Mouse (Mus musculus) cerebellum, adult 11-12 months (tissue): ENCODE measurements around the gene Spc25.

Source experiments
- DNase-seq: peaks from one replicate; pipeline ENCODE4 v3.0.0; 2022

Gene Spc25

DNA sequence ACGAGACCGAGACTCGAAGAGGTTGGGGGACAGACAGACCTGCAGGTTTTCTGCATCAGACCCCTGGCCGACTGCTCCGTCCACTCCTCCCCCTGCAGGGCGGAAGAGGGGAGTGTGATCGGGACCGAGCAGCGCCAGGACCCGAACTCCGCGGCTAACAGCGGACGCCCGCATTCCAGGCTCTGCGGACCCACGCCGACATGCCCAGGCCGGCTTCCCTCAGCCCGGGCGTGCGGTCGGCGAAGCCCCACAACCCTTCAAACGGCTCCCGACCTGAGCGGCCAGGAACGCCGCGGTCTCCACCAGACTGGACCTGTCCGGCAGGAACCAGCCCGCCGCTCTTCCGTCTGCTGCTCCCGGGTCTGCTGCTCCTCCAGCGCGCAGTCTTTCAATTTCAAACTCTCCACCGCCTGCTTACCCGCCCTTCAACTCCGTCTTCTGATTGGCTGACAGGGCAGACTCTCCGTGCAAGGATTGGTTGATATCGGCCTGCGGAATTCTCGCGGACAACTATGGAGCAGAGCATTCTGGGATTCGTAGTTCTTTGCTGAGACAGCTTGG lies at the start of gene Spc25:
Gene Spc25, minus strand, starts transcription at position 404 of the 561 bp plus-strand sequence.
- peak; percentile 85 for DNase-seq

DNA sequence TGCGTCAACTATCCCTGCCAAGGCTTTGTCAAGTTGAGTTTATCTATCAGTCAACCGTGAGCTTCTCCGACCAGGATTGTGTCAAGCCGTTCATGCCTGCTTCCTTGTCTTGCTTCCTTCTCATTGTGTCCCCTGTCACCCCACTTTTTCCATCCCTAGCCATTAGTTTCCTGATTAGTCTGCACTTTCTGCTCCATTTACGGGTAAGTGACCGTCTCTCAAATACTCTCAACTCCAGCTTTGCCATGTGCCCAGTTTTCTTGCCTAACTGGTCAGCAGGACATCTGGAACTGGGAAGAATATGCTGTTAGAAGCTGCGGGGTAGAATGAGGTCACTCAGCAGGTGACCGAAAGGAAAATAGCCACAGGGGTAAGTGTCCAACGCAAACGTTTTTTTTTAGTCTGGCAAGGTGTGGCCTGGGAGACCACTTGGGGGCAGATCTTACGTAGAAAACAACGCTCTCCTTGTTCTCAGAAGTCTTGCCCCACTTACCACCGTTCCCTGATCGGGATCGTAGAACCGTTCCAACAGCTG lies 42.3 kb upstream of the Spc25 start:
- peak; percentile 7 for DNase-seq

DNA sequence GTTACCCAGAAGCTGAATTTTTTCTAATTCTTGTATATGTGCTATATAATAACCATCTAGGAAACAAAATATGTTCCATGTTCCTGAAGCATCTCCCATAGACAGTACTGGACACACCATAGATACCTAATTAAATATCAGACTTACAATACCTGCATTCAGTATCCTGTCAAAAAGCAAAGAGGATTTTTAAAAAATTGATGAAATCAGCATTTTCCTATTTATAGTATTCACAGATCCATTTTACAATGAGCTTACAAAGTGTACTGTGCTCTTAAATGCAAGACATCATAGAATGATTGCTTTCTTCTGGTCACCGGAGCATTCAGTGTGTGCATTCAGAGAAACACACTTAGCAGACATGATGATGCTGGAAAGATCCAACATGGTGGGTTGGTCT lies 41.1 kb upstream of the Spc25 start:
- DNase-seq: no peak

DNA sequence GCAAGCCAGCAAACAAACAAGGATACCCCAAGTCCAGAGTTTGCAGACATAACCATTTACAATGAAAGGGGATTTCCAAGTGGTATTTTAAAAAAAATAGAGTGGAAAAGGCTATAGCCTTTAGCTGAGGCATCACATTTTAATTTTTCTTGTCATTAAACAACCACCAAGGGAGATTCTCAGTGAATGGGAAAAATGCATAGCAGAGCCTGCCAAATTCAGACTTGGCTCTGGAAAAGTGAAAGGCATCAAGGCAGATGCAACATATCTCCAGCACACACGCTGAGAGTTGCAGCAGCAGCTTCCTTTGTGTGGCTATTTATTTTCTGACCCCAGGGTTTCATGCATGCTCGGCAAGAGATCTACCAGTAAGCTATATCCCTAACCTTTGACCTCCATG lies 38.9 kb upstream of the Spc25 start:
- DNase-seq: no peak

DNA sequence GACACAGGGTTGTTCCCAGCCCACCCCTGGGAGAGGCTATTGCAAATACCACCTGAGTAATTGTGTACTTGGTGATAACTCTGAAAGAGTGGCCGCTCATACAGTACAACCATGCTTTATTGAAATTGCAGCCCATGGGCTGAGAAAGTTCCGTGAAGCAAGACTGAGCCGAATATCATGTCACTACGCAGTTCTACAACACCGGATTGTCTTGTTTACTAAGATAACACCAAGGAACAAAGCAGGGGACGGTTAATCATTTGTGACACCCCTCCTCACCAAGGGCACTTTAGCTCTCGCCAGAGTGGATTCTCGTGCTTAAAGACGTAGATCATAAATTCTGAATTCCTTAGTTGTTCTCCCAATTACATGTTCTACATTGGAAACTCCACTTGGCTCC lies 33.3 kb upstream of the Spc25 start:
- no peak for DNase-seq

DNA sequence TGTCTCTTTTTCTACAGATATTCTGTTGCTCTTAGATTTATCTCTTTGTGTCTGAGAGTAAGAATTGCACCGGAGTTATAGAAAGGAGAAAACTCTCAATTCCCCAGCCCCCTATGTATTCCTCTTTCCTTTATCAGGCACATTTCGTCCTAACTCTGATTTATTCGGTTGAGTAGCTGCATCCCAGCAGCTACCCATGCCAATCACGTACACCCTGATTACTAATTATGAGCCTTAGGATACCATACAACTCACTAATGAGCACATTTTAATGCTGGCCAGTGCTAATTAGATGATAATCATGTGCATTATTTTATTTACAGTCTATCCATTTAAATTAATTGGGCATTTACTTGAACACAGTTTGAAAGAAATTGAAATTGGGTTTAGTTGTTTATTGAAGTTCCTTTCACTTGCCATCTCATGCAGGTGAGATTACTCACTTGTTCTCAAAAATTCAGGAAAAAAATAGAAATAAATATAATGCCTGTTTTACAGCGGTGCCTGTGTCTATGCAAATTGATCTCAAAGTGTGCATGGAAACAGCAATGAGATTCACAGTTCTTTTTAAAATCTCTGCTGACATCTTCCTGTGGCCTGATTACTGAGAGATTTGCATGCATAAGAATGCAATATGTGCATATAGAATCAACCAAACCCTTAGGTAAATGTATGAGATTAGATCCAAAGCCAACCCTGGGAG lies 29.1 kb upstream of the Spc25 start:
- DNase-seq: no peak

DNA sequence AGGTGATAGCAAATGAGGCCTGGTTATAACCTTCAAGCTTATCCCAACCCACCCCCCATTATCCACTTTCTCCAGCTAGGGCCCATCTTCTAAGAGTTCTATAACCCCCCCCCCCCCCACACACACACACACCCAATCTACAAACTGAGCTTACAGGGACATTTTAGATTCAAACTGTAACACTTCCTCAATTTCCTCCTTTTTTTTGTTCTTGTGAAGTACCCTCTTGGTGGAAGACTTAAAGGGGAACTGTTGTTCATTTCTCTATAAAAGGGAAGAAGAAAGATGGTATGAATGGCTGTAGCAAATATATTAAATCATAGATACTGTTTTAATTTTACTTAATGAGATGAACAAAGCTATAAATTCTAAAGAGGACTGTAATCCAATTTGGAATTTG lies 26.1 kb upstream of the Spc25 start:
- DNase-seq: no peak

DNA sequence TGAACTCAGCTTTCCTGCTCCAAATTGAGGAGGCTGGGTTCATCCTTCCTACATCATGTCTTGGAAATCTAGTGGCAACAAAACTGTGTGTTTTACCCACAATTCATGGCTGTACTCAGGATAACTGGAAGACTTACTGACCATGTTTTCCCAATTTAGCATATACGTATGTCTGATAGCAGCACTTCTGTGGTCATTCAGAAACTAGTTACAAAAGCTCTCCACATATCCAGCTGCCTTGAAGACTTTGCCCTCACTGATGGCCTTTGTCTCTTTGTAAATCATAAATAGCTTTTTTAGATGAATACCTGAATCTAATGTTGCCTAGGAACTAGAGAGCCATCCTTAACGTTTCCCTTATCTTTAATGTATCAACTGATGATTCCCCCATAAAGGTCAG lies 24.1 kb upstream of the Spc25 start:
- DNase-seq: no peak

DNA sequence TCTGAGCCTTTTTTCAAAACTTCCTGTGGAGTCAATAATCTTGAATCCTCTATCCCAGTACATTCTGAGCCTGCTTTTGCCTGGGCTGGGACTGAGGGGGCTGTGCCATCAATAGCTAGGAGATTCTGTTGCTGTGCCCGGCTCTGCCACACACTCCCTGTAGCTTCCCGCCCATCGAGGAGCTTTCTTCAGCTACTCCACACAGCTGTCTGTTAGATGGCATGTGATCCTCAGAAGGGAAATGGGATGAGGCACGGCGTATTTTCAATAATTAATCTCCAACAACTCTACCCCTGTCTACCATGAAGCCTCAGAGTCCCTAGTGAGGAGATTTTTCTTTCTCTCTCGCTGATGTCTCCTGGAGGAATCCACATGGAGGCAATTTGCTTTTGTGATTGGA lies 22.6 kb upstream of the Spc25 start:
- no peak for DNase-seq

DNA sequence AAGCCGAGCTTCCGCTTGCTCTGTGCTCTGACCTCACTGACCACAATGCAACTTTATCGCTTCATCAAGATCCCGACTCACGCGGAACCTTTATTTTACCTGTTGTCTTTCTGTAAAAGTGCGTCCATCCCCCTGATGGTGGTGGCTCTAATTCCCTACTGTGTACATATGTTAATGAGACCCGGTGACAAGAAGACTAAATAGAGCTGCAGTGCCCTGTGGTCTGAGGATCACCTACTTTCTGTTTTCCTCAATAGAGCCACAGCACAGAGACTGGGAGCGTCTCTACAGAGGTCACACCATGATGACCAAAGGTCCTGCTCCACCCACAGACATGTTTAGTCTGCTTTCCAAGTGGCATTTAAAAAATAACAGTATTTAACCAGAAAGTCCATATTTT lies 20.9 kb upstream of the Spc25 start:
- no peak for DNase-seq

DNA sequence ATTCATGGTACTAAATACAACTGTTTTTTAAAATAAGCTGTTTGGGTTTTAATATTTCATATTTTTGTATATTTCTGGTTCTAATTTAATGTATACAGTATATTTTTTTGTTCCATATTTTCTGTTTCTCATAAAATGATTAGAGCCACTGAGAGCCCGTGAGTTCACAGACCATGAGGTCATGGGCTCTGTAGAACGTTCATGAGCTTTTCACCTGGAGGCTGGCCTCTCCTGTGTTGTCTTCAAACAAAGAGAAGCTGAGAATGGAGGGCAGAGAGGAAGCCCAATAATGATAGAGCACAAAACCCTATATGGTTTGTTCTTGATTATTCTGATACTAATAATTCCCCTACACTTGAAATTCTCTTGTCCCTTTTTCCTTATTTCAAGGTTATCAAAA lies 18.7 kb upstream of the Spc25 start:
- DNase-seq: no peak

DNA sequence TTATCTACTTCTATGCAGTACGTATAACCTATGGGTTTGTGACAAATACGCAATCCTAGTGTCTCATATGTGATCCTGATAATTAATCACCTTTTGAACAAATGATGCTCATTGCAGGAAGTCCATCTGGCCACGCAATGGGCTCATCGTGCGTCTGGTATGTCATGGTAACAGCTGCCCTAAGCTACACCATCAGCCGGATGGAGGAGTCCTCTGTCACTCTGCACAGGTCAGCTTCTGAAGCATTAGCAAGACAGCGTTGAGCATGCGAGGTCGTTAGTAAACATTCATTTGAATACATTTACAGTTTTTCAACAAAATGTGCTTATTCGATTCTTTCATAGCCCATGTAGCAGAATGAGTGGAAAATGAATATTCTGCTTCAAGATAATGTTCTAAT lies 16.8 kb upstream of the Spc25 start:
- no peak for DNase-seq

DNA sequence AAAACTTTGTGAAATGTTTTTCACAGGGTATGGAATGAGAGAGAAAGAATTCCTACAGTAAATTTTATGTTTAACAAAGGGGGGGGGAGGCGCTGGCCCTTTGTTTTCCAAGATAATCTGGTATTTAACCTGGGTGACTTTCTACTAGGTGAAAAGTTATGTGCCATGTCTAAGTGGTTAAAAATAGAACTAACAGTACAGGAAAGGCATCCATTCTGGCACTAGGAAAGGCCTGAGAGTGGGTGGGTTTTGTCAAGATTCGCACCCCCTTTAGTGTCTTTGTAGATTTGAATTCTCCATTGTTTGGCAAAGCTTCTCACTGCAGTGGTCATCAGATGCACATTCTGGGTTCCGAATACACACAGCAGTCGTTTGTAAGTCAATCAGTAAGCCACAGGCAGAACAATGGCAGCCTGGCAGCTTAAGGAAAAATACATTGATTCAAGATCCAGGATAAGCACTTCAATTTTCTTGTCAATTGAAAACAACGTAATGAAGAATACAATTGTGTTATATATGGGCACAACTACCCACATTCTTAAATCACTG lies 15.9 kb upstream of the Spc25 start:
- DNase-seq: no peak

DNA sequence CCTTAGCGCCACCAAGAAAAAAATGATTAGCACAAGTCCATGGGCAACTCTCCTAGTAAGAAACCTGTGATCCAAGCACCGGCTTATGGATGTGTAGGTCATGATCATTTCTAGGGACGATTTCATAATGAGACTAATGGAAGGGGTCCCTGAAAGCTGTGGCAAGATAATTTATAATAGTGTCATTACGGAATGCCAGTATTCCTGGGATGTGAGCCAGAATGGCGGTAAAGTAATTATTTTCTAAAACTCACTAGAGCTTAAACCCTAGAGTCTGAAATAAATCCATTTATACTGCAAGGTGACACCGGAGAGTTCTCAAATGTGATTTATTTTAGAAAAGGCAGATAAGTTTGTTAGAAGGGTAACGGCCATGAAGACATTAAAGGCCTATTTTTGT lies 9.2 kb upstream of the Spc25 start:
- DNase-seq: no peak

DNA sequence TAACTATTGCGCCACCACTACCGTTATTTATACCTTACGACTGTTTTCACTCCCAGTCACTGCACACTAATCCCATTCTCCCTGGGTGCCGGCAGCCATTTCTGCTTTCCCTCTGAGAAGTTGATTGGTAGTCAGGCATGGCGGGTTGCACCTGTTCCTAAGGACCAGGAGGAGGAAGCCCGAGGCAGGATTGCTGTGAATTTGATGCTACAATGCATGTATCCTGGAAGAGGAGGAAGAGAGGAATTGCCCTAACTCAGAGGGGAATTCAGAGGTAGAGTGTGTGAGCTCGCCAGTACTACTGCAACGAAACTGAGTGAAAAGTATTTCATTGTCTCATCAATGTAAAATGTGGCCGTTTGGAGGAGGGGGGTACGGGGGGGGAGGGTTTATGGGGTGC lies 6.7 kb upstream of the Spc25 start:
- no peak for DNase-seq

DNA sequence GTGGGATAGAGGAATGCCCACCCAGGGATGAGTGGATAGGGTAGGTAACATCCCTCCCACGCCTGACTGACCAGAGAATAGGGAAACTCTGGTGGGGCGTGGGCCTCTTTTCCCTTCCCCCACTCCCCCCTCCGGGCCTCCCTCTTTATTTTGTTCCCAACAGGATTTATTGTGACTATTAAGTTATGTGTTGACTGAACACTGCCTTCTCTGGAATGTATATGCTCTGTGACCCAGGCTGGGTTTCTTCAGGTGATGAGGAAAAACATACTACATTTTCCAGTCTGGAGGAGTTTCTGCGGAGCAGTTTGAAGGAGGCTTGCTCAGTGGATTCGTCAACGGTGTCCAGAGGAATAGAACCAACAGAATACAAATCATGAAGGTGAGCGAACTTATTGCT lies 4.8 kb upstream of the Spc25 start, which contains the start of gene G6pc2:
Gene G6pc2, plus strand, starts transcription at position 301 of the 400 bp plus-strand sequence.
- DNase-seq: no peak

DNA sequence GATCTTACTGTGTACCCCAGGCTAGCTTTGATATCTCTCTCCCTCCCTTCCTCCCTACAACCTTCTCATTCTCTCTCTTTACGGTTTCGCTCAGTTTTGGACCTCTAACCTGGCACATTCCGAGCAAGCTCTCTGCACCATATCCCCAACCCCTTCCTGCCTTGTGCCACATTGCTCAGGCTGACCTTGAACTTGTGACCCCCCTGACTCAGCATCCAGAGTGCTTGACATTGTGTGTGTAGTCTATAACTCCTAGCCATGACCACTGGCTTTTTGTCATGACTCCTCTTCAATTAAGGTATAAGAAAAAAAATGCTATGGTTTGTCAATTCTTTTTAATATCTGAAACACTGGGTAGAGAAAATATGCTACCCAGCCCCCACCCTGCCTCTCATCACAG lies 3.7 kb upstream of the Spc25 start:
- no peak for DNase-seq

DNA sequence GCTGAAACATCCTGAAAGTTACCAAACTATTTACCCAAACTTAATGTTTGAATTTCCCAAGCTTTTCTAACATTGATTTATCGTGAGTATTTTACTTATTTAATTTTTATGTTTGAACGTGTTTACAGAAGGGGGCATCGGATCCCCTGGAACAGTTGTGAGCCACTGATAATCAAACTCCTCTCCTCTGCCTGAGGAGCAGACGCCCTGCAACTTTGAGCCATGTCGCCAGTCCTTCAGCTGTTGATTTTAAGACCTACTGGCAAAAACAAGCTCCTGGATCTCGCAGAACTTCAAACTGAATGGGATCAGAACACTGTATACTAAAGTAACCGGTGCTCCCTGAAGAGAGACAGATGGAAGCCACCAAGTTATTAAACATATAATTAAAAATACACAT lies 529 bp upstream of the Spc25 start:
- no peak for DNase-seq

DNA sequence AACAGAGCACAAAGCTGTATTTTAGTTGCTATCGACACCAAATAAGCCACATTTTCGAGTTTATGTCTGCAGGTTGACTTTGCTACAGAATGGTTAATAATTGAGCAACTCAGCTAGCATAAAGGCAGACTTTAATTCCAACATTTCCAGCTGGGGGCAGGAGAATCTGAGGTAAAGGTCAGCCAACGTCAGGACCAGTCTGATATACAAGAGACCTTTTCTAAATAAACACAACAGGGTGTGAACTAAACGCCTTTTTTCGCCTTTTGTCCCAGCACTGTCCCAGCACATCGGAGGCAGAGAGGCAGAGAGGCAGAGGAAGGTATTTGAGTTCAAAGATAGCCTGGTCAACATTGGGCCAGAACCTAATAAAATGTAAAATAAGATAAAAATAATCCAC lies 809 bp downstream of the Spc25 start:
- no peak for DNase-seq

DNA sequence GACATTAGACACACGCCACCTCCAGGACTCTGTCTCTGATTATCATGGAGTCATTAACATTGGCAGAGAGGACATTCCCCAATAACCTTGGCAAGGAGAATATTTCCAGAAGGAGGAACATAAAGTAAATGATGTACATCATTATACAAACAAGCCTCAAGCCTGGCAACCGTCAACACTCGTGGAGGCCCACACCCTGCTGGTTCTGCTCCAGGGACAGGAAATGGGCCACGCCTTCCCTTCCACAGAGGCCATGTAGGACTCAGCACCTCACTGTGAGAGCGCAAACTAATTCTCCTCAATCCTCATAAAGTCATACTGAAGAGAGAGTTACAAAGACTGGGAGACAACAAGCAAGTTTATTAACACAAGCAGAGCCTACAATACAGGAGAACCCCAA lies 12.4 kb downstream of the Spc25 start:
- no peak for DNase-seq

DNA sequence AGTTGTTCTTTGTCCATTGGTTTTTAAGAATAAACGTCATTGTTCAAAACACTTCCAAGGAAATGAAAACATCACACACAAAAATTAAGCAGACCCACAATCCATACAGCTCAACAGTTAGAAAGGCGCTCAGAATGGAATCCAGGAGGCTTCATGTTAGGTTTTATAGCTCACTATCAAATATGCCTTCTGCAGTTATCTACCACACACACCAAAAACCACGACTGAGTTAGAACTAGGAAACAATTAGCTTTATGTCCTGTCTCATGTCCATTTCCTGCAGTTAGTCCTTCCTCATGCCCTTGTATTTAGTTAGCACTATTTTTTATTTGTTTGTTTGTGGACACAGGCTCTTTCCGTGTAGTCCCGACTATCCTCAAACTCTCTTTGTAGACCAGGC lies 14.9 kb downstream of the Spc25 start:
- DNase-seq: no peak

DNA sequence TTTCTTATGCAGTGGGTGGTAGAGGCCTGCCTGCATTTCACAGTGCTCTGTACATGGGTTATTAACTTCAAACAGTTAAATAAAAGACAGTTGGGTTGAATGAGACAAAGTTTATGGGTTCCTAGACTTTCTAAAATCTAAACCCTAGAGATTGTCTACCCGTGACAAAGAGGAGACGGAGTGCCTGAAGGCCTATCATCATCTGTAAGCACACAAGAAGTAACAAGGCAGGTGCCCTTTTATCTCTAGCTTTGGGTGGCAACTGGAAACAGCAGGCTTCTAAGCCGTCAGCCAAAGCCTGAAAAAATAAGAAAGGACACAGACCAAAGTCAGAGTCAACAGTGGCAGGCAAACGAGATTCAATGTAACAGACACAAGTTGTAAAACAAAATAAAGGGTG lies 16.8 kb downstream of the Spc25 start:
- no peak for DNase-seq

DNA sequence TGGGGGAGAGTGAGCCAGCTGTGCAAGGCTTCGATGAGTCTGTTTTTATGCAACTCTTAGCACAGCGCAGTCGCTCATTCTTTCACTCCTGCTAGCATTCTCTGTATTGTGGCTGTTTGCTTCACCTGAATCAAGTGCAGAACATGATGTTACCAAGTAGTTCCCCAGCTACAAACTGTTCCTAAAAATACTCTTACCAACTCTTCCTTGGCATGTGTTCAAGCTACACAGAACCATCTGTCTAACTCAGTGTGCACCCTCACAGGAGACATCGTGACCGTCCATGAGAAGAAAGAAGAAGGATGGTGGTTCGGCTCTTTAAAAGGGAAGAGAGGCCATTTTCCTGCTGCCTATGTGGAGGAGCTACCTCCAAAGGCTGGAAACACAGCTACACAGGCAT lies 17.3 kb downstream of the Spc25 start:
- no peak for DNase-seq

DNA sequence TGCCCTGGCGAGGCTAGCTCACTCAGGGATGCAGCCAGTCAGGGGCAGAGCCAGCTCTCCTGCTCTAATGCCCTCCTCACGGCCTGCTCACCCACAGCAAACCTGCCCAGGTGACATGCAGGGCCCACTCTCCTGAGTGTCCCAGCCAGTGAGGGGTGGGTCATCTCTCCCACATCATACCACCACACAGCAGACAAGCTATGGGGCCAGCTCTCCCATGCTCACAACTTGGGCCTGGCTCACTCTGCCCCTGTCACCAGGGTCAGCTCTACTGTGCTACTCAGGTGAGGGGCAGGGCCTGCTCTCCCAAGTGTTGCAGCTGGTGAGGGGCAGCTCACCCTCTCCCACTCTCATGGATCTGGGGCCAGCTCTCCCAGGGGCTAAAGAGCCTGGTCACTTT lies 18.0 kb downstream of the Spc25 start:
- no peak for DNase-seq

DNA sequence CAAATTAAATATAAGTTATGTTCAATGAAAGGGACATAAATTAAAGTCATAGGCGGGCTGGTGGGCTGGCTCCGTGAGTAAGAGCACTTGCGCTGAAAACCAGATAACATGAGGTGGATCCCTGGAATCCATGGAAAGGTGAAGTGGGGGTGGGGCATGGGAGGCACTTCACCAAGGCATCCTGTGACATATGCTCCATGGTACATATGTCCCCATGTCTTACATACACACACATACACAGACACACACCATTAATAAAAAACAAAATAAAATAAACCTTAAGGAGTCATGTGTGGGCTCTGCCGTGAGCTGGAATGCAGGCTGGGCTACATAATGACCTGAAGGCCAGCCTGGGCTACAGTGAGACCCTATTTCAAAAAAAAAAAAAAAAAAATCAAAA lies 26.3 kb downstream of the Spc25 start:
- no peak for DNase-seq
